7 mouse cellular contexts compared by ENCODE assay signal in genomic region chr2:145291473-145291872, GRCm38 (mm10).
DNase-seq lines count a peak whose midpoint lies in the region; ATAC-seq lines count a peak whose summit lies in the region.

No protein-coding gene starts in this region.

- DNase-seq in kidney, adult 9 months = peak; percentile 27
- DNase-seq in kidney, adult 18-20 months = no peak
- DNase-seq in 416B (ENCODE audit: low read depth) = peak; percentile 72
- DNase-seq in cerebellum, adult 11 months = no peak
- DNase-seq in adrenal gland, adult 18-20 months (ENCODE audit: low spot score in 2 of 2) = no peak

- ATAC-seq in CD4-positive, CD25-positive, alpha-beta regulatory T cell, adult 4 months = peak; percentile 56
- peak; percentile 75 for ATAC-seq in granulocyte monocyte progenitor cell, adult 5-6 weeks (replicated peaks; ENCODE audit: poor library complexity, severe bottlenecking)

Comparison
In these comparisons a context has a peak if more than half of its experiments do, and no peak if none do; other contexts are left out.
1. DNase-seq: peak in kidney, adult 9 months (single experiment) and 416B (single experiment); none in kidney, adult 18-20 months (single experiment), cerebellum, adult 11 months (single experiment) and adrenal gland, adult 18-20 months (0 of 2).